In the genomic region with DNA sequence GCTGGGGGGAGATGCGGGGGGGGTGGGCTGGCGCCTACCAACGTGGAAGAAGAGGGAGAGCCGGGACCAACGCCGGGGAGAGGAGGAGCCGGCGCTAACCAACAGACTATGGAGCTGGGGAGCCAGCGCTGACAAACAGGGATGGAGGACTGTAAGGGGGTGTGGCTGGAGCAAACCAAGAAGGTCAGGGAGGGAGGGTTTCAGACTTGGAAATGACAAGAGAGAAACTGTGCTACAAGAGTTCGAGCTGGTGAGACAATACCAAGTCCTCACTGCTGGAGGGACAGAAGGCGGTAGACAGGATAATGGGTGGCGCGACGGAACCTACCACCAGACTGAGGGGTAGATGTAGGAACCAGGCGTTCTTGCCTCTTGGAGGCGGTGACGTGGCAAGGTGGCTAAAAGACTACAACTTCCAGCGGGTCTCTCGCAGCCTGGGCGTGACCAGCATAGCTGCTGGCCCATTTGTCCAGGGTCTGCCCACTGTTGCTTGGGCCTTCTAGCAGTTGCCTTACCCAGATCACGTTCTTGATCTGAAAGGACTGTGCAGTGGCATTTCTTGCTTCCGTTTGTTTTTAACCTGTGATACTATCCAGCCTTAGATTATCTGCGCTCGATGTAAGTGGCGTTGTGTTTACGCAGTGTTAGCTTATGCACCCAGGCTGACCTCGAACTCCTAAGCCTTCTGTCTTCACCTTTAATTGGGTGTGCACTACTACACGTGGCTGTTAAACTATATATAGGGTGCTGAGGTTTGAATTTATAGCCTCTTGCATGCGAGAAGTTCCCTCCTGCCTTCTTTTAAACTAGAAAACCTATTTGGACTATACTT, we compare ENCODE assay signal across 8 mouse cellular contexts. TPM values are rescaled to one million over a fixed set of nuclear protein-coding genes. Genes with fewer than 3 reads are reported as not detected.
DNase-seq lines count a peak whose midpoint lies in the region; ATAC-seq and TF ChIP-seq lines count a peak whose summit lies in the region.

A gene (minus strand): TSS at position 92 of the 832 bp plus-strand sequence.

- no peaks in the 10 kb centered on the region for H3K9me3 ChIP-seq in hindbrain, embryonic 10.5 days
- H3K9me3 ChIP-seq in lung, postnatal 0 days (ENCODE audit: low read length) = no peaks in the 10 kb centered on the region

- peak; percentile 79; the same call in 1 of the 2 replicates for TF ChIP-seq EP300 in lung, postnatal 0 days (IDR thresholded peaks at IDR 0.05)

- H3K36me3 ChIP-seq in hindbrain, embryonic 10.5 days = peaks cover 32% of the 10 kb centered on the region
- no peaks in the 10 kb centered on the region for H3K36me3 ChIP-seq in lung, postnatal 0 days (ENCODE audit: insufficient read depth, low read length)

- WGBS in hindbrain, embryonic 10.5 days = 13% methylated on average over 29 of the region's 29 CpGs
- WGBS in lung, postnatal 0 days = 3% methylated on average over 29 of the region's 29 CpGs

- no peaks in the 10 kb centered on the region for H3K27me3 ChIP-seq in hindbrain, embryonic 10.5 days (ENCODE audit: insufficient read depth, poor library complexity, severe bottlenecking)
- H3K27me3 ChIP-seq in lung, postnatal 0 days (replicated peaks; ENCODE audit: insufficient read depth, low read length) = no peaks in the 10 kb centered on the region

- peak; percentile 95 for DNase-seq in MN1 (ENCODE audit: low spot score)
- DNase-seq in cerebellum, adult 9-10 months = peak; percentile 98
- peak; percentile 96 for DNase-seq in hindbrain, embryonic 10.5 days (ENCODE audit: low spot score)
- DNase-seq in layer of hippocampus, adult 9-11 months = peak; percentile 99
- peak; percentile 100 for DNase-seq in lung, postnatal 0 days (ENCODE audit: low spot score)
- DNase-seq in ovary, postnatal 14 days (ENCODE audit: low spot score) = peak; percentile 77
- peak; percentile 87 for DNase-seq in thymus, postnatal 14 days

- H3K9ac ChIP-seq in lung, postnatal 0 days (replicated peaks; ENCODE audit: low read depth) = peak within 1 kb of the TSS; percentile 98

- peak; percentile 19; the same call in 1 of the 2 replicates for TF ChIP-seq CTCF in lung, postnatal 0 days (IDR thresholded peaks at IDR 0.05)

- H3K27ac ChIP-seq in hindbrain, embryonic 10.5 days = peak within 1 kb of the TSS; percentile 100
- peak within 1 kb of the TSS; percentile 100 for H3K27ac ChIP-seq in lung, postnatal 0 days (ENCODE audit: low read length)

- ATAC-seq in frontal cortex, adult (ENCODE audit: low TSS enrichment) = peak; percentile 90
- peak; percentile 90 for ATAC-seq in lung, postnatal 0 days

- H3K4me3 ChIP-seq in hindbrain, embryonic 10.5 days = peak within 1 kb of the TSS; percentile 95
- peak within 1 kb of the TSS; percentile 99 for H3K4me3 ChIP-seq in lung, postnatal 0 days (ENCODE audit: low read depth, low read length)

- peak within 1 kb of the TSS; percentile 69 for H3K4me2 ChIP-seq in lung, postnatal 0 days (replicated peaks; ENCODE audit: low read depth, low read length)

- H3K4me1 ChIP-seq in hindbrain, embryonic 10.5 days (replicated peaks) = peaks cover 58% of the 10 kb centered on the region
- peaks cover 33% of the 10 kb centered on the region for H3K4me1 ChIP-seq in lung, postnatal 0 days (ENCODE audit: insufficient read depth, low read depth, low read length)

RNA-seq across cellular contexts. Expression of the gene that starts here (rescaled TPM):
- polyA plus RNA-seq in hindbrain, embryonic 10.5 days (2016; fragmentation: Nextera tagmentation; extraction: Ambion mirVana) = 478 and 579 TPM in 2 replicates
- polyA plus RNA-seq in lung, postnatal 0 days (2015; fragmentation: Nextera tagmentation; extraction: Ambion mirVana) = 276 and 288 TPM in 2 replicates

Comparison
In these comparisons a context has a peak if more than half of its experiments do, and no peak if none do; other contexts are left out.
1. Peak in every context shown above with its lines: DNase-seq, ATAC-seq, H3K4me3 ChIP-seq and H3K27ac ChIP-seq.